Comparison of ENCODE assay signal across 11 mouse cellular contexts in genomic region chr9:84281610-84282009, GRCm38 (mm10).
DNase-seq lines count a peak whose midpoint lies in the region; ATAC-seq and TF ChIP-seq lines count a peak whose summit lies in the region.
"Had no signal": no experiment of that assay in that cellular context is flagged by ENCODE, and none has a peak within 500 bp of the region (broad histone marks: within the 10 kb centered on the region; RNA-seq: fewer than 3 reads in every experiment).

No protein-coding gene starts in this region.

- H3K36me3 ChIP-seq in forebrain, embryonic 10.5 days (replicated peaks) = no peaks in the 10 kb centered on the region
- no peaks in the 10 kb centered on the region for H3K36me3 ChIP-seq in forebrain, embryonic 11.5 days (ENCODE audit: control insufficient read depth, insufficient read depth, low read length)
- no peaks in the 10 kb centered on the region for H3K36me3 ChIP-seq in lung, embryonic 16.5 days (ENCODE audit: control insufficient read depth, insufficient read depth, low read length)
- H3K36me3 ChIP-seq: limb, embryonic 13.5 days had no signal

- no peak overlapping the region for H3K4me3 ChIP-seq in forebrain, embryonic 10.5 days
- H3K4me3 ChIP-seq in forebrain, embryonic 11.5 days (ENCODE audit: low read depth, low read length) = no peak overlapping the region
- no peak overlapping the region for H3K4me3 ChIP-seq in embryonic fibroblast, embryonic 13.5 days (ENCODE audit: insufficient read depth, low read length)
- H3K4me3 ChIP-seq in lung, embryonic 16.5 days (ENCODE audit: low read length) = no peak overlapping the region
- no peak overlapping the region for H3K4me3 ChIP-seq in layer of hippocampus, adult 2 months
- H3K4me3 ChIP-seq: limb, embryonic 13.5 days had no signal

- ATAC-seq in forebrain, embryonic 11.5 days (replicated peaks; ENCODE audit: low FRiP score) = no peak
- peak; percentile 83 for ATAC-seq in lung, embryonic 16.5 days (ENCODE audit: low read depth)

- H3K4me2 ChIP-seq in forebrain, embryonic 11.5 days (ENCODE audit: low read depth, low read length, severe bottlenecking) = no peak overlapping the region
- H3K4me2 ChIP-seq in lung, embryonic 16.5 days (ENCODE audit: low read depth, low read length) = no peak overlapping the region
- H3K4me2 ChIP-seq: limb, embryonic 13.5 days had no signal

- no peaks in the 10 kb centered on the region for H3K27me3 ChIP-seq in forebrain, embryonic 10.5 days (ENCODE audit: poor library complexity, severe bottlenecking)
- H3K27me3 ChIP-seq in forebrain, embryonic 11.5 days (ENCODE audit: control insufficient read depth, insufficient read depth, low read length) = no peaks in the 10 kb centered on the region
- H3K27me3 ChIP-seq in lung, embryonic 16.5 days (ENCODE audit: control insufficient read depth, insufficient read depth, low read depth, low read length) = no peaks in the 10 kb centered on the region
- H3K27me3 ChIP-seq: CH12.LX; limb, embryonic 13.5 days had no signal

- H3K9ac ChIP-seq in forebrain, embryonic 11.5 days (ENCODE audit: low read length) = no peak overlapping the region
- H3K9ac ChIP-seq in lung, embryonic 16.5 days (ENCODE audit: low read length) = no peak overlapping the region
- H3K9ac ChIP-seq: limb, embryonic 13.5 days had no signal

- 80% methylated on average over 3 of the region's 3 CpGs for WGBS in forebrain, embryonic 10.5 days
- 72% methylated on average over 3 of the region's 3 CpGs for WGBS in forebrain, embryonic 11.5 days
- 29% methylated on average over 3 of the region's 3 CpGs for WGBS in lung, embryonic 16.5 days

- no peak for TF ChIP-seq CTCF in embryonic fibroblast, embryonic 13.5 days (IDR thresholded peaks at IDR 0.05; ENCODE audit: borderline replicate concordance, insufficient read depth, low read length)
- no peak for TF ChIP-seq CTCF in layer of hippocampus, adult 2 months (conservative IDR thresholded peaks at IDR 0.05)

- DNase-seq in forebrain, embryonic 10.5 days (ENCODE audit: extremely low spot score, low spot score) = no peak
- DNase-seq in forebrain, embryonic 11.5 days (ENCODE audit: low spot score) = no peak
- DNase-seq in 3T3-L1 (ENCODE audit: low read depth, low spot score) = peak; percentile 86
- no peak for DNase-seq in testis, postnatal 14 days (ENCODE audit: low spot score)
- DNase-seq in layer of hippocampus, adult 2 months (ENCODE audit: low spot score in 2 of 2) = no peak
- DNase-seq in cerebellum, adult 9-10 months = no peak
- DNase-seq: kidney, adult 2 months had no signal

- H3K9me3 ChIP-seq in forebrain, embryonic 10.5 days = peaks cover 8% of the 10 kb centered on the region; the same call in 1 of the 2 replicates
- H3K9me3 ChIP-seq in forebrain, embryonic 11.5 days (ENCODE audit: control insufficient read depth, low read length) = no peaks in the 10 kb centered on the region; the same call in 1 of the 2 replicates
- no peaks in the 10 kb centered on the region for H3K9me3 ChIP-seq in lung, embryonic 16.5 days (ENCODE audit: control insufficient read depth, low read length)
- H3K9me3 ChIP-seq: limb, embryonic 13.5 days had no signal

- peak overlapping the region; percentile 68 for H3K27ac ChIP-seq in forebrain, embryonic 10.5 days
- no peak overlapping the region for H3K27ac ChIP-seq in forebrain, embryonic 11.5 days (ENCODE audit: low read depth, low read length)
- H3K27ac ChIP-seq in embryonic fibroblast, embryonic 13.5 days (ENCODE audit: insufficient read depth, low read length) = peak overlapping the region; percentile 94
- no peak overlapping the region for H3K27ac ChIP-seq in lung, embryonic 16.5 days (ENCODE audit: low read length)
- no peak overlapping the region for H3K27ac ChIP-seq in layer of hippocampus, adult 2 months
- H3K27ac ChIP-seq: limb, embryonic 13.5 days had no signal

- peaks cover 38% of the 10 kb centered on the region for H3K4me1 ChIP-seq in forebrain, embryonic 10.5 days
- no peaks in the 10 kb centered on the region for H3K4me1 ChIP-seq in forebrain, embryonic 11.5 days (replicated peaks; ENCODE audit: control insufficient read depth, insufficient read depth, low read length)
- peaks cover 9% of the 10 kb centered on the region for H3K4me1 ChIP-seq in embryonic fibroblast, embryonic 13.5 days (ENCODE audit: control insufficient read depth, insufficient read depth, low read length)
- peaks cover 4% of the 10 kb centered on the region for H3K4me1 ChIP-seq in lung, embryonic 16.5 days (replicated peaks; ENCODE audit: control insufficient read depth, insufficient read depth, low read length)

- TF ChIP-seq POLR2A in embryonic fibroblast, embryonic 13.5 days (IDR thresholded peaks at IDR 0.05; ENCODE audit: low read depth, low read length) = no peak

Comparison
In these comparisons a context has a peak if more than half of its experiments do, and no peak if none do; other contexts are left out.
1. H3K27ac ChIP-seq: peak in forebrain, embryonic 10.5 days (single experiment) and embryonic fibroblast, embryonic 13.5 days (single experiment); none in forebrain, embryonic 11.5 days (single experiment), lung, embryonic 16.5 days (single experiment) and layer of hippocampus, adult 2 months (single experiment).